Mouse (Mus musculus) forebrain, embryonic 14.5 days (tissue): ENCODE results near the gene Cemip2. TPM values are rescaled to one million over a fixed set of nuclear protein-coding genes. Genes with fewer than 3 reads are reported as not detected.

Experiments used
- ATAC-seq: fragments of 200-750 bp; cut with Nextera tagmentation; 2 replicates; pipeline ENCODE4 v1.8.0; 2017; ENCODE audit warnings: mild to moderate bottlenecking, moderate library complexity
- DNase-seq: peaks from one replicate; pipeline ENCODE4 v3.0.0-alpha.2; 2015; ENCODE audit warnings: low spot score
- H3K27ac ChIP-seq: fragments of 300-500 bp; sonication (generic); 2 replicates; pipeline ENCODE4 v1.5.1; 2014; ENCODE audit warnings: low read depth, mild to moderate bottlenecking, control low read depth, low read length, moderate library complexity
- H3K27me3 ChIP-seq: fragments of 300-500 bp; sonication (generic); replicated peaks from 2 replicates; pipeline ENCODE4 v1.6.1; 2014; ENCODE audit warnings: low read length, control low read depth, mixed read lengths; ENCODE audit not compliant: control insufficient read depth, insufficient read depth
- H3K36me3 ChIP-seq: fragments of 300-500 bp; sonication (generic); 2 replicates; pipeline ENCODE4 v1.6.1; 2014; ENCODE audit warnings: low read length, control low read depth; ENCODE audit not compliant: control insufficient read depth, insufficient read depth
- H3K4me1 ChIP-seq: fragments of 300-500 bp; sonication (generic); 2 replicates; pipeline ENCODE4 v1.6.1; 2014; ENCODE audit warnings: antibody characterized with exemption, low read length, control low read depth; ENCODE audit not compliant: control insufficient read depth, insufficient read depth
- H3K4me2 ChIP-seq: fragments of 300-500 bp; sonication (generic); 2 replicates; pipeline ENCODE4 v1.6.1; 2014; ENCODE audit warnings: mild to moderate bottlenecking, control low read depth, low read length
- H3K4me3 ChIP-seq: fragments of 300-500 bp; sonication (generic); 2 replicates; pipeline ENCODE4 v1.5.1; 2014; ENCODE audit warnings: low read depth, low read length, control low read depth
- H3K9ac ChIP-seq: fragments of 300-500 bp; sonication (generic); 2 replicates; pipeline ENCODE4 v1.6.1; 2014; ENCODE audit warnings: mild to moderate bottlenecking, low read length, control low read depth, moderate library complexity
- H3K9me3 ChIP-seq: fragments of 300-500 bp; sonication (generic); replicated peaks from 2 replicates; pipeline ENCODE4 v1.6.1; 2016; ENCODE audit warnings: low read length, control low read depth, mixed read lengths; ENCODE audit not compliant: control insufficient read depth
- WGBS: fragments of 180-500 bp; shearing (Covaris S2); extraction: QIAGEN DNeasy Blood & Tissue Kit; methylation state at CpG from one replicate; pipeline ENCODE4 v1.1.7; 2014; 5-methylcytosine and 5-hydroxymethylcytosine counted together
- polyA plus RNA-seq: library from polyadenylated mRNA; unstranded; fragments of >200 nt; fragmentation: Nextera tagmentation; extraction: Ambion mirVana; gene quantifications from 2 replicates; pipeline ENCODE4 v1.2.1, GENCODE M21; 2014

Cemip2 gene
- polyA plus RNA-seq, 1 experiment from 2014 or later = 29.2 TPM

DNA sequence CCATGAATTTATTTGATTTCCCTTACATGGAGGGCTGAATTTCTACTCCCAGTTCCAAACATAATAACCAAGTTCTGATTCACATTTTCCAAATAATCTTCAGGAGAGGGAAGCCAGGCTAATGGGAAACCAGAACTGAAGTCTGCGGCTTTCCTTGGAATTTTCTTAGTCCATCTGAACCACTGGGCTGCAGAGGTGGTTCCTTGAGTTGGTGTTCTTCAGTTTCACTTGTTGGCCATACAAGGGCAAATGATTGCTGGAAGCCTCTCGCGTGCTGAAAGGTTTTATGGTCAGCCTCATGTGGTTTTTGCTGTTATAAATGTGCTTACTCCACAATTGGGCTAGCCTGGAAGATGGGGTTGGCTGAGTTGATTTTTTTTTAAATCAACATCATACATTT, 16.4 kb downstream of the Cemip2 start:
- Histone ChIP-seq H3K9ac (no peak overlapping the region), H3K4me2 (no peak overlapping the region), H3K9me3 (no peaks in the 10 kb centered on the region), H3K27me3 (no peaks in the 10 kb centered on the region), H3K4me3 (no peak overlapping the region), H3K4me1 (peaks cover 13% of the 10 kb centered on the region), H3K36me3 (peaks cover 67% of the 10 kb centered on the region), H3K27ac (no peak overlapping the region)
- DNase-seq (no peak), ATAC-seq (no peak)
- WGBS = 97% methylated on average over 3 of the region's 3 CpGs

DNA sequence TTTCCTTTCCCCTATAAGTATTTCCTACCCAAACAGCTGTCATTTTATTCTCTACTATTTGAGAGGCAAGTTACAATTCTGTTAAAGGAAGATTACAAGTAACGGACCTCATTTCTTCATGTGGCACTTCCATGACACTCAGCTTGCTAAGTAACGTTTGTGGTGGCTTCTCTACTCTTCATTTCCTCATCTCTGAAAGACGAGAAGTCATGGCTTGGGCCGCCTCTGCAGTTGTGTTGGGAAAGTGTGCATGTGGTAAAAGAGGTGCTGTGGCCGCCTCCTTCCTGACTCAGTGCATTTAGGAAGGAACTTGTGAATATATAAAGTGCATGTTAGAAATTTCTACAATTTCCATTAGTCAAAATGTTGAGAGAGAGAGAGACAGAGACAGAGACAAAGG, 18.2 kb downstream of the Cemip2 start:
- no peaks in the 10 kb centered on the region for H3K27me3 ChIP-seq
- H3K4me3 ChIP-seq = no peak overlapping the region
- 89% methylated on average over 5 of the region's 5 CpGs for WGBS
- no peak overlapping the region for H3K4me2 ChIP-seq
- H3K9ac ChIP-seq = no peak overlapping the region
- ATAC-seq (no peak), DNase-seq (no peak)
- peaks cover 82% of the 10 kb centered on the region for H3K36me3 ChIP-seq
- H3K9me3 ChIP-seq = no peaks in the 10 kb centered on the region
- no peak overlapping the region for H3K27ac ChIP-seq
- H3K4me1 ChIP-seq = peaks cover 2% of the 10 kb centered on the region; the same call in 1 of the 2 replicates

GRCm38 (mm10) chr19:21798700-21799099, 20.6 kb downstream of the Cemip2 start:
- H3K27ac ChIP-seq = no peak overlapping the region
- no peak overlapping the region for H3K9ac ChIP-seq
- DNase-seq (peak; percentile 67), ATAC-seq (peak; percentile 41; the same call in 1 of the 2 replicates)
- H3K27me3 ChIP-seq = no peaks in the 10 kb centered on the region
- peaks cover 92% of the 10 kb centered on the region for H3K36me3 ChIP-seq
- no peaks in the 10 kb centered on the region for H3K9me3 ChIP-seq
- no peak overlapping the region for H3K4me3 ChIP-seq
- WGBS = 29% methylated on average over 3 of the region's 3 CpGs
- H3K4me1 ChIP-seq = no peaks in the 10 kb centered on the region; the same call in 1 of the 2 replicates
- H3K4me2 ChIP-seq = no peak overlapping the region

DNA sequence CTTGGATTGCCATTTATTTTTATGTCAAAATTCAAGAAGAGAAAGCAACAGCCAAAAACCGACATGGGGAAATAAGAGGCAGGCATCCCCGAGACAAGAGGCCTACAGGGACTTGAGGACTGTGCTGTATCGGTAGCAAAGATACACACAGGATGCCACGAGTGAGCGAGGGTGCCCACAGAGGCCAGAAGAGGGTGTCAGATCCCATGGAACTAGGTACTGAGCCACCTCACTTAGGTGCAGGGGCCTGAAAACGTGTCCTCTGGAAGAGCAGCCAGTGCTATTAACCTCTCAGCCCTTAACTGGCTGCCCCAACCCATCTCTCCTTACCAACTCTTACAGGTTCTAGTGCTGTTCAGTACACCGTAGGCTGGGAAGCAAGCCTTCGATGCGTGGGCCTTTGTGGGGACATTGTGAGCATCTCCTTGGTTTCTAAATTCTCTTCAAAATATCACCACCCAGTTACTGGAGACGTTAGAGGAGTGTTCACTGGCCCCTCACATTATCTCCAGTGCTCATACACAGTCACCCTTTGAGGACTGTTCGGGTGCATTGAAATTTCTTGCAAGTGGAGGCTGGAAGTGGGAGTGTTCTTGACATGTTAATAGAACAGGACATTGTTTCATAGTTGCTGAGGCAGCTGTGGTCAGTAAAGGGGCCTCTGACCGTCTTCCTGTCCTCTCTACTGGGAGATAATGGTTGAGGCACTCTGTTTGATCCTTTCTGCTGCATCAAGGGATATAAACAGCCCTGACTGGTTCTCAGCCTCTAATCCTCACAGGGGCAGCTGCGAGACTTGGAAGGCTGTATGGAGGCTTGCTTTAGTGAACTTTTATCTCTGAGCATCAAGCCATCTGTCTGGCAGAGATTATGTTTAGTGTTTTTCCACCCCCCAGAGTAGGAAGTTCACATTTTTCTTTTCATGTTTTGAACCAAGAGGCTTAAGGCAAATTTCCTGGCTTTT, 21.6 kb downstream of the Cemip2 start:
- Histone ChIP-seq H3K9me3 (no peaks in the 10 kb centered on the region), H3K4me1 (no peaks in the 10 kb centered on the region; the same call in 1 of the 2 replicates), H3K27ac (no peak overlapping the region), H3K4me3 (no peak overlapping the region), H3K4me2 (no peak overlapping the region), H3K9ac (no peak overlapping the region), H3K36me3 (peaks cover 92% of the 10 kb centered on the region), H3K27me3 (no peaks in the 10 kb centered on the region)
- DNase-seq (no peak), ATAC-seq (no peak)
- WGBS = 69% methylated on average over 13 of the region's 13 CpGs

DNA sequence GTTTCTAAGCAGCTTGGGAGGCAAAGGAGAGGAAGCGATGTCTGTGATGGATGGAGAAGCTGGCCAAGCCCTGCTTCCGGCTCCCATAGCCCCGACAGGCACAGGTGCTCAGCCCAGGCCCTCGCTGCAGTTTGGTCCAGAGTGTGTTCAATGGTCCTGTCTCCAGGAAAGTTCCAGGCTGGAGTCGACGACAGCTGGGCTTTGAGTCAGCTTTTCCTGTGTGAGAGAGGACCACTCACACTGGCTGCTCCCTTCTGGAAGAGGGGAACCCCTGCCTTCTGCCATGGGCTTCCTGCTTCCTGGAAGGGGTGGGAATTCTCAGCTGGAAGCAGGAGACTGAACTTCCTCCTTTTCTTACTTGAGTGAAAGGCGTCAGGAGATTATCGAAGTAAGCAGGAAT, 26.3 kb downstream of the Cemip2 start:
- no peaks in the 10 kb centered on the region for H3K9me3 ChIP-seq
- H3K27me3 ChIP-seq = no peaks in the 10 kb centered on the region
- 93% methylated on average over 8 of the region's 8 CpGs for WGBS
- no peak overlapping the region for H3K27ac ChIP-seq
- no peaks in the 10 kb centered on the region for H3K4me1 ChIP-seq
- no peak overlapping the region for H3K9ac ChIP-seq
- ATAC-seq (no peak), DNase-seq (no peak)
- peaks cover 92% of the 10 kb centered on the region for H3K36me3 ChIP-seq
- no peak overlapping the region for H3K4me3 ChIP-seq
- no peak overlapping the region for H3K4me2 ChIP-seq

DNA sequence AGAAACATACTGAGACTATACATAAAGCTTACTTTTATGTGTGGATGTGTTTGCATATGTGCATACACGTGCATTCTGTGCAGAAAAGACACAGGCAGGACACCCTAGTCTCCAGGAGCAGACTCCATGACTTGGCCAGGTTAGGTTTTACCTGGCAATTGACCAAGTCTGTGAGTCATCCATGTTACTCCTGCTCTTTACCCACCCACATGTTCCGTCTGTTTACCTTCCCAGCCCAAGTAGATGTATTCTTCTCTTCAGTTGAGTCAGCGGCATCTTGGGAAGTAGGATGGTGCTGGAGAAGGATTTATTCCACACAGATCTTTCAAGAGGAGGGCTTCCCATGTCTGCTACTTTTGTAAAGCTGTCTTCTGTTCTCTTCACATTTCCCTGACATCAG, 27.2 kb downstream of the Cemip2 start:
- ATAC-seq = no peak
- Histone ChIP-seq H3K4me1 (no peaks in the 10 kb centered on the region), H3K4me2 (no peak overlapping the region), H3K9me3 (no peaks in the 10 kb centered on the region), H3K36me3 (peaks cover 94% of the 10 kb centered on the region), H3K27ac (no peak overlapping the region), H3K4me3 (no peak overlapping the region), H3K9ac (no peak overlapping the region), H3K27me3 (no peaks in the 10 kb centered on the region)
- no peak for DNase-seq
- 83% methylated on average over 3 of the region's 3 CpGs for WGBS

DNA sequence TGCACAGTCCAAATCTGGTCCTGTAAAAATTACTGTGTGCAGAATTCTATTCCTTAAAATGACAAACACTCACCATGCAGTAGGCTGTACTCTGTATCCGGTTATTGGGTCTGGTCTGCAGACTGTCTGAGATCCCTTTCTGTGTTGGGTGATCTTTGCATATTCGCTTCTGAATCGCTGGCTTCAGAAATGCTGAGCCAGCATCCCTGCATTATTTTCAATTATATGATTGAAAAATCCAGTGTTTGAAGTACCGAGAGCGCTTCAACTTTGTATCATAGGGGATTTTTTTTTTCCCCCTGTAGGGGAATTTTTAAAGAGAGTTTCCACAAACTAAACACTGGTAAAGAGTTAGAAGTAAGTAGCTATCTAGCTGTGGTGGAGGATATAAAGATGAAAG, 32.0 kb downstream of the Cemip2 start:
- DNase-seq (no peak), ATAC-seq (no peak)
- Histone ChIP-seq H3K27me3 (no peaks in the 10 kb centered on the region), H3K36me3 (peaks cover 96% of the 10 kb centered on the region), H3K4me2 (no peak overlapping the region), H3K27ac (no peak overlapping the region), H3K4me1 (no peaks in the 10 kb centered on the region), H3K9ac (no peak overlapping the region), H3K4me3 (no peak overlapping the region), H3K9me3 (no peaks in the 10 kb centered on the region)
- 94% methylated on average over 5 of the region's 5 CpGs for WGBS

- WGBS = 90% methylated on average over 13 of the region's 13 CpGs
- H3K4me2 ChIP-seq = no peak overlapping the region
- H3K9ac ChIP-seq = no peak overlapping the region
- H3K4me1 ChIP-seq = no peaks in the 10 kb centered on the region
- no peak overlapping the region for H3K27ac ChIP-seq
- no peaks in the 10 kb centered on the region for H3K9me3 ChIP-seq
- ATAC-seq (no peak), DNase-seq (no peak)
- no peaks in the 10 kb centered on the region for H3K27me3 ChIP-seq
- peaks cover 95% of the 10 kb centered on the region for H3K36me3 ChIP-seq
- no peak overlapping the region for H3K4me3 ChIP-seq
Observed at GRCm38 (mm10) chr19:21813560-21813959, 35.4 kb downstream of the Cemip2 start.

DNA sequence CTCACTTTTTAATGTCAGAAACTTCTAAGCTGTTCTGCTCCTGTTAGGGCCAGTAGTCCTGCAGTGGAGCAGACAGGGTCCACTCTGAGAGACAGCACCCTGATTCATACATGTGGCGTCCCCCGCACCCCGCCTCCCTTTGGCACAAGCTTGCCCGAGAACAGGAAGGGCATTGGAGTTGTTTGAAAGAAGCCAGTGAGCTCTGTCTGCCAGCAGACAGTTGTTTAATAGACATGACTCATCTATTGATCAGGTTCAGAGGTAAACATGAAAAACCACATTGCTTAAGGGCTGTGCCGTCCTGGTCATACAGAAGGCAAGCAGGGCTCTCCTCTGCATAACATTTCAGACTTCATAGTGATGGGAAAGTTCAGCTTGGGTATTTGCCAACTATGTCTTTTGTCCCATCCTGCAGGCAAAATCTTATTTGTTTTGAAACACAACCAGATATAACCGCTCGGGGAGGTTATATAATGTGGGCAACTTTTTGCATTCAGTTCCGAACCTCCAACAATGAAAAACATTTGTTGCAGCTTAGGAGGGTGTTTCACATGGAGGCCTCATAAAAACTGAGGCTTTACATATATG, 36.4 kb downstream of the Cemip2 start:
- Histone ChIP-seq H3K4me1 (no peaks in the 10 kb centered on the region), H3K4me2 (no peak overlapping the region), H3K9me3 (no peaks in the 10 kb centered on the region), H3K36me3 (peaks cover 95% of the 10 kb centered on the region), H3K4me3 (no peak overlapping the region), H3K9ac (no peak overlapping the region), H3K27ac (no peak overlapping the region), H3K27me3 (no peaks in the 10 kb centered on the region)
- 76% methylated on average over 8 of the region's 8 CpGs for WGBS
- DNase-seq (no peak), ATAC-seq (no peak)
